Mouse (Mus musculus): ENCODE results near the gene Nyap1.
A peak's percentile ranks its signal among the peaks of the same experiment; 100 is the strongest.

The Nyap1 gene

GRCm38 (mm10) chr5:137744197-137744596 lies 2.8 kb upstream of the Nyap1 start:
- no peak for DNase-seq

- DNase-seq, result no peak
Measured at GRCm38 (mm10) chr5:137742836-137743235, 1.4 kb upstream of the Nyap1 start.

GRCm38 (mm10) chr5:137742048-137742447 lies 641 bp upstream of the Nyap1 start:
- no peak for DNase-seq

DNA sequence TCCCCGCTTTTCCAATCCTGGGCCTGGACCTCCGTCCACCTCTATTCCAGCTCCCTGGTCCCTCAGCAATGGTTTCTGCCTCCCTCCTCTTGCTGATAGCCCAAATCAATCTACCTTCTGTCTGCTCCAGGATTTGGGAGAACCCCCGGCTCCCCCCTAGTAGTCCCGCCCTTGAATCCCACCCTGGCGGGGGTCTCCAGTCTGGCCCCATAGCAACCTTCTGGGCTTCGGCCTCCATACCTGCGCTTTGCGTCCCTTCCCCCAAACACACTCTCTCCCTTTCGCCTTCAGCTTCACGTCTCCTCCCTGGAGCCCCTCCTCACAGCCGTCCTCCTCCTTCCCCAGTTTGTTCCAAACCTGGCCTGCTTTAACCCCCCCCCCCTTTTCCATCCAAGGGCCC lies 901 bp downstream of the Nyap1 start:
- DNase-seq, result no peak

DNA sequence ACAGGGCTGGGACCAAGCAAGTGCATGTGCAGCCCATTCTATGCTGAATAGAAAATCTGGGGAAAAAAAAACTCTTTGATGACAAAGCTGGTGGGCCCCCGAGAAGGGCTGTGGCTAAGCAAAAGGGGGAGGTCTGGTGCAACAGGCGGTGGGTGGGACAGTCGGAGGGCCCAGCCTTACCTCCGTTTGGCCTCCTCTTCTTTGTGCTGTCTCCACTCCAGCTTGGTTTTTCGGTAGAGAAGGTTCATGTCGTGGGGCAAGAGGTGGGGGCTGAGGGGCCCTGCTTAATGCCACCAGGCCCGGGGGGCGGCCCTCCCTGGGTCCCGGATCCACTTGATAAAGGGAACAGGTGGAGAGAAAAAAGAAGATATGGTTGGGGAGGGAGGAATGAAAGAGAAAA lies 1.9 kb downstream of the Nyap1 start:
- no peak for DNase-seq

- no peak for DNase-seq
Measured at GRCm38 (mm10) chr5:137738516-137738915, 2.9 kb downstream of the Nyap1 start.

DNA sequence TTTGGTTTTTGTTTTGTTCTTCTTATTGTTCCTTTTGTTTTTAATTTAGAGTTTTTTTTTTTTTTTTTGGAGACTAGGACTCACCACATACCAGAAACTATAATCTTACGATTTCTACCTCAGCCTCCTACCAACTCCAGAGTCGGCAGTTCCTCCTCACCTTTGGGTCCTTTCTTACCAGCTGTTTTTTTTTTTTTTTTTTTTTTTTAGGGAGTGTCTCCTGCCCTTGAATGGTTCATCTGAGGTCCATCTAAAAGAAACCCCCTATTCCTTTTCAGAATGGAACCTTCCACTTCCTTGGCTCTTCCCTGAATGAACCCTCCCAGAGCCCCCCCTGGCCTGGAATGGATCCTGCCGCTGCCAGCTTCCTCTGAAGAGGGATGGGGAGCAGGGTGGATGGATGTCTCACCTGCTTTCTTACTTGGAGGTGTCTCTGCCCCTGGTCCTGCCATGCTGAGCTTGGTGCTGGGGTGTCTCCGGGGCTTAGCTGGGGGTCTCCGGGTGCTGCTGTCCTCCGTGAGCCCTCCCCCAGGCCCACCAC lies 3.9 kb downstream of the Nyap1 start:
- DNase-seq, result no peak

- no peak for DNase-seq
Measured at GRCm38 (mm10) chr5:137734289-137735061, 6.9 kb downstream of the Nyap1 start.

GRCm38 (mm10) chr5:137733638-137734288 lies 7.6 kb downstream of the Nyap1 start:
- no peak for DNase-seq

GRCm38 (mm10) chr5:137726767-137727166 lies 14.6 kb downstream of the Nyap1 start:
- DNase-seq, result no peak

DNA sequence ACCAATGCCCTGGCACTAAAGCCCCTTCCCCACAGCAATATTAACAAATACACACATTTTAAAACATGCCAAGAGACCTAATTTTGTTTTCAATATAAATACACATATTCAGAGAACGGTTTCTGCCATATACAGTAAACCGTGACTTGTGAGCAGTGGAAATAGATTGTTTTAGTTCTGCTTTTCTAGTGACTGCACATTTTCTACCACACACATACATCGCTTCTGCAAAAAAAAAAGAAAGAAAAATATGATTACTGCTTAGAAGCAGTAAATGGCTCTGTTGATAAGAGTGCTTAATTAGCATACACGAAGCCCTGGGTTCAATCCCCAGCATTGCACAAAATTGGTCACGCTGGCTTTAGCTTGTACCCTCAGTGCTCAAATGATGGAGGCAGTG lies 17.6 kb downstream of the Nyap1 start:
- DNase-seq, result no peak

DNA sequence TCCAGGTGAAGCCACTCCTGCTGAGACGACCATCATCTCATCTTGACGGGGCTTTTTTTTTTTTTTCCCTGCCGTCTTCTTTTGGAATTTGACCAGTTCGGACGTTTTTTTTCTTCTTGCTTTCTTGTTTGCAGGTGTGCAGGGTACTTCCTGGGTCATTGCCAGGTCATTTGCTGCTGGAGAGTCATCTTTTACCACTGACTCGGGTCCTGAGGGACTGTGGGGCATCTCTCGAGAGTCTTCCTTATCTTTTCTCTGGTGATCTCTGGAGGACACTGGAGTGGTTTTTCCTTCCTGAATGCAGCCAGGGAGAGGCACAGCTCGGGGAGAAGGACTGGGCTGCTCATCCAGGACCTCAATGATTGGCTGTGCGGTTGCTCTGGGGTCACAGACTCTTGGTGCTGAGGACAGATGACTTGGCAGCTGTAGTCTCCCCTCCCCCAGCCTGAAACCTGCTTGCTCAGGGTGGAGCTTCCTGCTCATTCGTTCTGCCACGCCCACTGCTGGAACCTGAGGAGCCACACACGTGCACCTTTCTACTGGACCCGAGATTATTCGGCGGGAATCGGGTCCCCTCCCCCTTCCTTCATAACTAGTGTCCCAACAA lies 20.7 kb downstream of the Nyap1 start:
- peak; percentile 73 to 74 for DNase-seq

- DNase-seq, result no peak
Measured at GRCm38 (mm10) chr5:137719088-137719487, 22.3 kb downstream of the Nyap1 start.

DNA sequence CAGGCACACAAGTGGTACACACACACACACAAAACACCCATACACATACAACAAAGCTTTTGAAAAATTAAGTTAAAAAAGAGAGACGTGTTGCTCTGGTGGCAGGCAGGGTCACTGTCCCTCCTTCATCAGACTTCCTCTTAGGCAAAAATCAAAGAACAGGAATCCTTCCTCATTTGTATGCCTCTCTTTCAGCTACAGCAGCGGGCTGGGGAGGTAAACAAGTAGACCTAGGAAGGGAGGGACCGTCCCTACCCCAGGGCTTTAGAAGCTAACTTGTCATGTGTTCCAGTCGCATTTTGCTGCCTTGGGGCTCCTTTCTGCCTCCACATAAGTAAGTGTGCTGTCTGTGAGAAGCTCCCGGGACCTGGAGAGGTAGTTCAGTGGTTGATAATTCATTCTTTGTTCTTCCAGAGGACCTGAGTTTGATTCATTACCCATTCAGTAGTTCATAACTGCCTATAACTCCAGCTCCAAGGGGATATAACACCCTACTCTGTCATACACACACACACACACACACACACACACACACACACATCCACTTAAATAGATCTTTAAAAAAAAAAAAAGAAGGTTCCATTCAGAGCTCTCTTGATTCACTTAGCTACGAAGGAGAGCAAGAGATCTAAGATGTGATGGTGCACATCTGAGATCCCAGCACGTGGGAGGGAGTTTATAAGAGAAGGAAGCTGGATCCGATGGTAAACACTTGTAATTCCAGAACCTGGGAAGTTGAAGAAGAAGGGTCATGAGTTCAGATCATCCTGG lies 23.2 kb downstream of the Nyap1 start:
- DNase-seq, result no peak

- no peak for DNase-seq
Measured at GRCm38 (mm10) chr5:137715685-137716084, 25.7 kb downstream of the Nyap1 start.

GRCm38 (mm10) chr5:137713454-137713853 lies 28.0 kb downstream of the Nyap1 start:
- no peak for DNase-seq

- DNase-seq, result peak; percentile 78 to 86
Measured at GRCm38 (mm10) chr5:137706913-137707633, 34.3 kb downstream of the Nyap1 start.

DNA sequence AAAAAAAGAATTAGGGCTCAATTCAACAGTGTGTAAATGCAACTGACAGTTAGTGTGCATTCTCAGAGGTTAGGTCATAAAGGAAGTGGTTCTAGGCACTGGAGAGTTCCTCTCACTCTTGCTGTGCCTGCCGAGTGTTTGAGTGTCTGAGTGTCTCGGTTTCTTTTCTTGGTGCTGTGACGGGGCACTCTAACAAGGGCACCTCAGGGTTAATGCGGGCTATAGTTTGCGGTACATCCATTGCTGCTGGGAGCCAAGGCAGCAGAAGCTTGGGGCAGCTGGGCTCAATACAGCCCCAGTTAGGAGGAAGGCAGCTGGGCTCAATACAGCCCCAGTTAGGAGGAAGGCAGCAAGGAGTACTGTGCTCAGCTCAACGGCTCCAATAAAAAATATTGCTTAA lies 36.2 kb downstream of the Nyap1 start:
- DNase-seq, result no peak

DNA sequence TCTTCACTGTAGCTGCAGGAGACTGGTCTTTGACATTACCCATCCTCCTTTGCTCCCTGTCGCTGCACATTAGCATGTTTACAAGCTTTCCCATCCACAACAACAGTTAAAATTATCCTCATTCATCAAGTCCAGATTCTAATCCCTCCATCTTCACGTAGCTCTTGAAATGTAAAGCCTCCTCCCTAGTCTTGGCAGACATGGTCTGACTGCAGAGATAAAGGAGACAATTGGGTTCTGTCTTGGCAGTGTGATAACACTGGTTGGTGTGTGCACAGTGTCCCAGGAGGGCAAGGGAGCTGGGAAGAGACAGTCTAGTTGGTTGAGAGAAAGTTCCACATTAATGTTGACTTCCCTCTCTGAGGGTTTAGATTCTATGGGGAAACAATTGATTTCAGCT lies 41.6 kb downstream of the Nyap1 start:
- no peak for DNase-seq

DNA sequence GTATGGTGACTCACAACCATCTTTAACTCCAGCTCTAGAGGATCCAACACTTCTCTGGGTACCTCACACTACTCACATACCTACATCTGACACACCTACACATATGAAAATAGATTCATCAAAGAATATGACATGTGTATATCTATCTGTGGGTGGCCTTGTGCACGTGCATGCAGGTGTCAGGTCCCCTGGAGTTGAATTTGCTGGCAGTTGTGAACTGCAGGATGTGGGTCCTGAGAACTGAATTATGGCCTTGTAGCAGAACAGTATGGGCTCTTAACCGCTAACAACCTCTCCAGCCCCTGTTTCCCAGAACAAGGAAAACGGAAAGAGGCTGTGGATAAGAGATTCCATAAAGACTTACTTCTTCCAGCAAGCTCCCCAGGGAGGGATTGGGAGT lies 42.3 kb downstream of the Nyap1 start:
- DNase-seq, result no peak

DNA sequence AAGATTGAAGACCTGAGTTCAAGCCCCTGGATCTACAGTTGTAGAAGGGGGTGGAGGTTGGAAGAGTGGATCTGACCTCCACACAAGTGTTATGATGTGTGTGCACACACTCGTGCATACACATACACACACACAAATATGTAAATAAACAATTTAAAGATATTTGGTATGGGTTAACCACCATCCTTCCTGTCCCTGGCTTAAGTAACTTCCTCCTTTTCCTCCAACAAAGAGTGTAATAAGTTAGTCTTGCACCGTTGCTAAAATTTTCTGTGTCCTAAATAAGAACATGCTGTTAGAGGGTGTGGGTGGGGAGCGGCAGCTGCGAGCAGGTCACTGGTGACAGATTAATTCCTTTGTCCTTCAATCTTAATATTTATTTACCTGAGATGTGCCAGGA lies 45.5 kb downstream of the Nyap1 start:
- no peak for DNase-seq

DNA sequence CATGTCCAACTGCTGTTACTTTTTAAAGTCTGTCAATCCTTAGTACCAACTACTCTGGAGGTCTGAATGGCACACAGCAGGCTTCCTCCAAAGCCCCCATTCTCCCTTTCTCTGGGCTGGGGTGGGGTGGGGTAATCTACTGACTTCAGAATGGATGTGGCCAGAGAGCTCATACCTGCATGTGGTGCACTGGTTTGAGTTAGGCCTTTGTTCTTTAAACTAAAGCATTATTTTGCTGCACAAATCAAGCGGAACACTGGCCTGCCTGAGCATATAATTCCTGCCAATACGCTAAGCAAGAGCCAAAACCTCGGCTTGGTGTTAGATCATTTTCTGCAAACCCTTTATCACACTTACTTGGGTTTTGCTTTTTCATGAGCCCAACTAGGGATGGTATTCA lies 46.6 kb downstream of the Nyap1 start:
- DNase-seq, result no peak

All from kidney, adult 8-10 months (tissue).